Mouse (Mus musculus) cerebellum, postnatal 25 days (tissue): ENCODE results near the gene Tmem251.
A peak's percentile ranks its signal among the peaks of the same experiment; 100 is the strongest.

Source experiments
- DNase-seq, 2 experiments: peaks; one replicate each; pipeline ENCODE4 v3.0.0; 2021; ENCODE audit warnings: mixed read lengths in 2 of 2

The Tmem251 gene

DNA sequence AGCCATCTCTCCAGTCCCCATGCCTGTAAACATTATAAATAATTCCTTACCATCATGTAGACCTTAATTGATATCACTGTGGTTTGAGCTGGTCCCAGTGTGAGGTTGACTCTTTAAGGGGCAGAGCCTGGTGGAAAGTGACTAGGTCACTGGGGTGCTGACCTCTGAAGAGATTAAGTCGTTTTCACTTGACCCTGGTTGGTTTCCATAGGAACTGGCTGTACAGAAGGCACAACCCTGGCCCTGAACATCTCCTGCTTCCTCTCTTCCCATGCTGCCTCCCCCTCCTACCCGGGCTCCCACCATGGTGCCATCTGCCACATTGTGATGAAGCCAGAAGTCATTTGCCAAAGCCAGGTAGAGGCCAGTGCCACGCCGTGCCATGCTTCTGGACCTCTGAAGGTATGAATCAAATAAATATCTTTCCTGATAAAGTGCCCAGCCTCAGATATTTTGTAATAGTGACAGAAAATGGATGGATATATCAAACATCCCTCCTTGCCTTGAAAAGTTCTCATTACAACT, 32.6 kb upstream of the Tmem251 start:
- DNase-seq = peak; percentile 88 to 90

GRCm38 (mm10) chr12:102713153-102713865, 30.3 kb upstream of the Tmem251 start:
- no peak for DNase-seq

DNA sequence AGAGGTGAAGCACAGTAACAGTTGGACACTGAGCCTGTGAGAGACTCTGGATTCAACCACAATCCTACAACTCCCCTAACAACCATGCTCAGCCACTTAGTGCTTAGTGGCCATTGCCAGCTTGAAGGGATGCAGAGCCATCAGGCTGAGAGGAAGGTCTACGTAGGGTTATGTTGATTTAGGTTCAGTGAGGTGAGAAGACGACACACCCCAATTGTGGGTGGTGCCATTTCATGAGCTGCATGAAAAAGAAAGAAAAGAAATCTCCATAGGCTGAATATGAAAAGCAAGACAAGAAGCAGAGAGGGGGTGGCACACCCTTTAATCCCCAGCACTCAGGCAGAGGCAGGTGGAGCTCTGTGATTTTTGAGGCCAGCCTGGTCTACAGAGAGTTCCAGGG, 29.4 kb upstream of the Tmem251 start:
- DNase-seq = no peak

GRCm38 (mm10) chr12:102714654-102715395, 28.7 kb upstream of the Tmem251 start:
- DNase-seq = no peak

DNA sequence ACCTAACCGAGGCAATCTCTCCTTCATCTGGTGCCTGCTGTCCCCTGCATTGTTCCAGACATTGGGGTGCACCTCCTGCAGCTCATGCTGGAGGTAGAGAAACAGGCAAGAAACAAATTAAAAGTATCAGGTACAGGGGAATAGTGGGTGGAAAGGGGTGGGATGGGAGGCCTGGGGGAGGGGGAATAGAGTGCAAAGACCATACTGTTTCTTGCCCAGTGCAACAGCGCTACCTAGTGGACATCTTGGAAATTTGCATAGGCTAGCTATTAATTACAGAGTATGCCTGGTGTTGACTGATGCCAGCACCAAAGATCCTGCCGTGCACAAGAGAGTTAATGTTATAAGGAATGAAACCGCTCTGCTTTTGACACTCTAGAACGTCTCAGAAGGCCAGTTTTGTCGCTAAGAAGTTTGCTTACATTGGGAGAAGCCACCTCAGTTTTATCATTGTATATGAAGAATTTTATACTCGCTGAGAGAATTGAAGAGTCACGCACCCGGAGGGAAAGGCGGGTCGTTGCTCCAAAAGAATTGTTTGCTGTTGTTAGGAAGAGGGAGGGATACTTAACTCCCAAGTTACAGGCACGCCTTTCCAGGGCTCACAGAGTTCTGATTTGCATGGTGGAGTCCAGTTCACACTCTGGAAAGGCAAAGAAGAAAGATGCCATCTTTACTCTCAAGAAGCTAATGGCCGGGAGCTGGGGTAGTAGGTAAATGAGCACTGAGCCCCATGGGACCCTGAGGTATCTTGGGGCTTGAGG, 23.8 kb upstream of the Tmem251 start:
- DNase-seq = peak; percentile 61 to 69

GRCm38 (mm10) chr12:102722451-102722850, 21.1 kb upstream of the Tmem251 start:
- no peak for DNase-seq

DNA sequence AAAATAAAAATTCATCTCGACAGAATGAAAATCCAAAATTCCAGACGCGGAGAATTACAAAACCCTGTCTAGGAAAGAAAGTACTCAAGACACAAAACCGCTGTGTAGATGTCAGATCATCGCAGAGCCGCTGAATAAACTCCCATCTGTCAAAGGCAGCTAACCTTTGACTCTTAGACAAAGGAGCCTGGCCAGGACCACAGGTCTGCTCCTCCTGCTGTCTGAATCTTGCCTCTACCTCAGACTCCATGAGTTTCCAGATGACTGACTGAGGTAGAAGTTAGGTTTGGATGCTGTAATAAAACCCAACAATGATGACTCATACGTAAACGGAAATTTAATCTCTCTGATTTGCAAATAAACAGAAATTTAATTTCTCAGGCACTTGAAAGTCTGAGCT, 20.6 kb upstream of the Tmem251 start:
- no peak for DNase-seq

- no peak for DNase-seq
These were observed 19.7 kb upstream of the Tmem251 start for GRCm38 (mm10) chr12:102723861-102724260.

DNA sequence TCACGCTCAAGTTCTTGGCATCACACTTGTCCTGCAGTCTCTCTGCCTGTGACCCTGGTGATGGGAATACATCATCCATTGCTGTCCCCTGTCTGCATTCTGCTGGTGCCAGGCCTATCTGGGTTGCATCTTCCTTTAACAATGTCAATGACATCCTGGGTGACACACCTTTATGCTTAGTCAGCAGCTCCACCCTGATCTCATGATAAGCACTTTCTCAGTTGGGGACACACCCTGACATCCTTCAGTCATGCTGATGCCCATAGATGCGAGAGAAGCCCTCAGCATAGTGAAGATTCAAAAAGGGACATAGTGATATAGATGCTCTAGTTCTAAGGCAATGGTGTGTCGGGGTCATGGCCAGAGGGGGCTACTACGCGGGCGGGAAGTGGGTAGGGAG, 18.4 kb upstream of the Tmem251 start:
- DNase-seq = no peak

GRCm38 (mm10) chr12:102725761-102726175, 17.8 kb upstream of the Tmem251 start:
- no peak for DNase-seq

GRCm38 (mm10) chr12:102729855-102730797, 13.4 kb upstream of the Tmem251 start:
- DNase-seq = peak; percentile 81 to 91

GRCm38 (mm10) chr12:102730798-102731619, 12.6 kb upstream of the Tmem251 start:
- DNase-seq = no peak

GRCm38 (mm10) chr12:102733381-102733780, 10.2 kb upstream of the Tmem251 start:
- peak in 1 of 2 experiments; percentile 57 for DNase-seq

DNA sequence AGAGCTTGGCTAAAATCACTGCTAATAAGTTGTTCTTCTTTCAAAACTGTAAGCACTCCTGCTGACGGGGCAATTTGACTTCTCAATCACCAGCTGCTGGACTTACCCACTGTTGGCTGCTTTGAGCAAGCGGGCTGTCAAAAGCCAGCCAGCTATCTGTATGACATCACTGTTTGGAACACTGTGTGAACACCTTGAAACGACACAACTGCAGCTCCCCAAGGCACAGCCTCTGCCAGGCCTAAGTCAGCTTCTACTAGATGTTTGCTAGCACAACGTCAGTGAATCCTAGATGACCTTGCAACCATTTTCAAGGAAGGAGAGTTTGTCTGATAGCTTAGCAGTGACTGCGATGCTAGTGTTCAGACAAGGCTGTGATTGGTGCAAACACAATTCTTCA, 4.5 kb upstream of the Tmem251 start:
- no peak for DNase-seq

GRCm38 (mm10) chr12:102740285-102740684, 3.3 kb upstream of the Tmem251 start:
- DNase-seq = peak in 1 of 2 experiments; percentile 32

GRCm38 (mm10) chr12:102742056-102742455, 1.5 kb upstream of the Tmem251 start:
- DNase-seq = no peak

DNA sequence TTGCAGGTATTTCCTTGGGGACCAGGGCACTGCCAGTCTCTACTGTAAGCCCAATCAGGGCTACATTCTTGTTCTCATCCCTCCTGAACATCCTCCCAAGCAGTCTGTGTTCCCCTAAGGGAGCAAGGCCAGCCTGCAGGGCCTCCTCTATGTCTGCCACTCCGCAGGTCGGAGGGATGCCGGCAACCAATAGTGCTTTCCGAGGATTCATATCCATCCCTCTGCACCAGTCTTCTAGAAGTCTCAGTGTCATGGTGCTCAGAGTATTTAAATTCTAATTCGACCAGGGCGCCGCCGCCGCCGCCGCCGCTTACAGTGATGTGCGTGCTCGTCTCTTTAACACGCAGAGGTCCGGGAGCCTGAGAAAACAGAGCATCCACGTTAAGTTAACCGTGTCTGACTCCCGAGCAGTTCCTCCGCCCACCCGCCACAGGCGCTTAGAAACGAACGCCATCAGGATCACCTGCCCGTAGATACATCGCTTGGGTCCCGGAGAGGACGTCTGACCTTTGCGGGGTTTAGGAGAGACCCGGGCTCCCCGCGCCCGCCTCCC, 450 bp upstream of the Tmem251 start:
- peak in 1 of 2 experiments; percentile 51 for DNase-seq

DNA sequence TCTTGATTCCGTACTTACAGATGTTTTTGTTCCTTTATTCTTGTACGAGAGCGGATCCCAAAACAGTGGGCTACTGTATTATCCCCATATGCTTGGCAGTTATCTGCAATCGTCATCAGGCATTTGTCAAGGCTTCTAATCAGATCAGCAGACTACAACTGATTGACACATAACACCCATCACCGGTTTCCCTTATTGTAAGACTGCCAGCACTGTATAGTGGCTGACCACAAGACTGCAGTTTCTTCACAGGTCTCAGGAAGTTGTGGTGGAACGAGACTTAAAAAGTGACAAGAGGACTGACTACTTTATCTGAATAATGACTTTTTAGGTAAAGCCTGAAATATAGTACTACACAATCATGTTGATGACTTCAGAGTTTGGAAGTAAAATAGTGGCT, 1.3 kb downstream of the Tmem251 start:
- DNase-seq = no peak

DNA sequence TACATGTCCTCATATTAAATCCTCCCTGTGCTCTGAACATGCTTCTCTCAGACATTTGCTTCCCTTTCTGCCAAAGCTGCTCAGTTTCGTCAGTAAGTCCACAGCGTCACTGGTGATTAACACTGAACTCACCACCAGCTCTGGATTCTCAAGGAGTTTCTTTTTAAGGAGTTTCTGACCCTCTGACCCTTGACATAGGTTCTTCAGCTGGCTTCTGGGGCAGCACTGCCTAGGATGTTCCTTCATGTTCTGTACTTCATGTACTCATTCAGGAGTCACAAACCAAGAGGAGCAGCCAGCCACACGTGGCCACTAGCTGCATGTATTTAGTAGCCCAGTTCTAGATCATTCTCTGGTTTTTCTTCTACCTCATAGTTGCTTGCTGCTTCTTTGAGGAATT, 4.7 kb downstream of the Tmem251 start:
- DNase-seq = no peak

DNA sequence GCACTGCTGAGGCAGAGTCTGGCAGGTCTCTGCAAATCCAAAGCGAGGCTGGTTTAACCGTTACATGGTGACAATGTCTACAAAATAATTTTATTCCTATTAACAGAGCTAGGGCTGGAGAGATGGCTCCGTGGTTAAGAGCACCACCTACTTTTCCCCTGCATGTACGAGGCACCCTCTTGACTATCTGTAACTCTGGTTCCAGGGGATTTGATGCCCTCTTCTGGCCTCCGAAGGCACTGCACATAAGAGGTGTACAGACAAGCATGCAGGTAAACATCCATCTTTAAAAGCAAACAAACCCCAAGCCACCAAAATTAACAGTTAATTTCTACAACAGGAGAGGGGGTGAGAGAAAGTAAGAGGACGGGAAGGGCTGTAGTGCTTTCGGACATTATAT, 12.7 kb downstream of the Tmem251 start:
- peak in 1 of 2 experiments; percentile 53 for DNase-seq
